Mouse (Mus musculus): ENCODE results near the gene Tmem205. TPM values are rescaled to one million over a fixed set of nuclear protein-coding genes. Genes with fewer than 3 reads are reported as not detected.

Tmem205 gene
- polyA plus RNA-seq, 1 experiment, result not detected

- Histone ChIP-seq H3K4me3 (ENCODE audit: insufficient read depth, low read depth, low read length) (peak overlapping the region; percentile 59; the same call in 1 of the 2 replicates), H3K4me1 (ENCODE audit: control insufficient read depth, insufficient read depth, low read length) (peaks cover 11% of the 10 kb centered on the region), H3K27ac (ENCODE audit: insufficient read depth, low read depth, low read length) (no peak overlapping the region)
- TF ChIP-seq POLR2A (IDR thresholded peaks at IDR 0.05; ENCODE audit: insufficient read depth, low read depth, low read length), result no peak
- no peak for TF ChIP-seq CTCF (IDR thresholded peaks at IDR 0.05; ENCODE audit: insufficient read depth, low read depth, low read length)
- 70% methylated on average over 3 of the region's 3 CpGs for WGBS
Observed at GRCm38 (mm10) chr9:21916851-21917492, 10.4 kb downstream of the Tmem205 start.

DNA sequence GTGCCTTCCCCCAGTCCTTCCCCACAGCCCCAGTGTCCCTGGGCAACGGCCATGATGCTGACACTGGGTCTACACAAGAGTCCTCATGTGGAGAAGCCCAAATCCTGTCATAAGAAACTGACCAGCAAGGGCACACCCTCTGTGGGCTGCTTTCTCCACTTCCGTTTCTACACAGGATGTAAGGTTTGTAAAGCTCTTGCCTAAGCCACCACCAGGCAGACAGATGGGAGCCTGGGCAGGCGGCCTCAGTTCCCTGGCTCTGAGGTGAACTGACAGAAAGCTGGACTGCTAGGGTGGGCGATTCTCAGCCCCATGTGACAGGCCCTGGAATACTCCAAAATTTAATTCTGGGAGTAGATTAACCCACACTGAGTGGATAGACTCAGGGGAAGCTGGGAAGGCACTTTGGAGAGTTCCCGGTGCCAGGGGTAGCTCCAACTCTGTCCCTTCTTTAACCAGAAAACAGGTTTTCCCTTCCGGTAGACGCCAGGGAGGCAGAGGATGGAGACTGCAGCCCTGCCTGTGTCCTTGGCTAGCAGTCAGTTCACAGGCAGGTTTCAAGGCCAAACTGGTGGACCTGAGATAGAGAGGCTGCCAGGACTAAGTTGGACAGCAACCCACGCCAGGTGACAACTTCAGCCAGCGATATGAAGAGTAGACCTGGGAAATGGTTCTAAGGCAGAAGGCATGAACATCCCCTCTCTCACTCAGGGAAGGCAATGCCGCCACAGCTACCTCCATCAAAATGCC is 17.7 kb downstream of the Tmem205 start:
- no peak for TF ChIP-seq CTCF (IDR thresholded peaks at IDR 0.05; ENCODE audit: insufficient read depth, low read depth, low read length)
- TF ChIP-seq POLR2A (IDR thresholded peaks at IDR 0.05; ENCODE audit: insufficient read depth, low read depth, low read length), result no peak
- Histone ChIP-seq H3K27ac (ENCODE audit: insufficient read depth, low read depth, low read length) (no peak overlapping the region), H3K4me1 (ENCODE audit: control insufficient read depth, insufficient read depth, low read length) (no peaks in the 10 kb centered on the region), H3K4me3 (ENCODE audit: insufficient read depth, low read depth, low read length) (no peak overlapping the region)
- WGBS, result 80% methylated on average over 10 of the region's 10 CpGs

DNA sequence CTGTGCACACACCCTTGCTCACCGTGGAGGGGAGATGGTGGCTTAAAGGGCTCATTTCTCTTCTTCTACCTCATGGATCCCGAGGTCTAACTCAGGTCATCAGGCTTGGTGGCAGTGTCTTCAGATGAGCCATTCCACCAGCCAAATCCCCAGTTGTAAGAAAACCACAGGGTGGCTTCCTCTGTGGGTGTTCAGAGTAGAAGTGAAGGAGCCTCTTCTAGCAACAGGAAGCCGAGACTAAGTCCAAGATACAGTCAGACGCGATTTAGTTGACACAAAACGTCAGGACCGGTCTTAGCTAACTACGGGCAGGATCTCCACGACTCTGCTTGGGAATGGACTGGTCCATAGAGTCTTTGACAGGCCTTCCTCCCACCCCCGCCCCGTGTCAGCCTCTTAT is 19.1 kb downstream of the Tmem205 start:
- H3K4me3 ChIP-seq (ENCODE audit: insufficient read depth, low read depth, low read length), result no peak overlapping the region
- no peaks in the 10 kb centered on the region for H3K4me1 ChIP-seq (ENCODE audit: control insufficient read depth, insufficient read depth, low read length)
- WGBS, result 79% methylated on average over 11 of the region's 11 CpGs
- TF ChIP-seq POLR2A (IDR thresholded peaks at IDR 0.05; ENCODE audit: insufficient read depth, low read depth, low read length) (no peak), CTCF (IDR thresholded peaks at IDR 0.05; ENCODE audit: insufficient read depth, low read depth, low read length) (no peak)
- H3K27ac ChIP-seq (ENCODE audit: insufficient read depth, low read depth, low read length), result no peak overlapping the region

DNA sequence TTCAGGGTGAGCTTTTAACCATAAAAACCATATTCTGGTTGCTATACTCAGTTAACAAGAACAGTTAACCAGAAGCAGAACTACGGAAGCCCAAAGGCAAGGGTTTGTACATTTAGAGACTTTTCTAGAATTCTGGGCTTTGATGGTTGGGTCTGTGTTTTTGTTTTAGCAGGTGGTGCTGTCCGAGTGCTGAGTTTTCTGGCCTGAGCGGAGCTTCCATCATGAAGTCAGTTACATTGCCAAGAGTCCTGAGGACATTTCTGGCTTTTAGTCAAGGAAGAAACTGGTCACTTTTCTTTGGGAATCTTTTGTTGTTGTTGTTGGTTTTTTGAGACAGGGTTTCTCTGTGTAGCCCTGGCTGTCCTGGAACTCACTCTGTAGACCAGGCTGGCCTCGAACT is 23.3 kb downstream of the Tmem205 start:
- H3K4me3 ChIP-seq (ENCODE audit: insufficient read depth, low read depth, low read length), result no peak overlapping the region
- WGBS, result 87% methylated on average over 4 of the region's 4 CpGs
- H3K4me1 ChIP-seq (ENCODE audit: control insufficient read depth, insufficient read depth, low read length), result peaks cover 2% of the 10 kb centered on the region
- H3K27ac ChIP-seq (ENCODE audit: insufficient read depth, low read depth, low read length), result no peak overlapping the region
- TF ChIP-seq CTCF (IDR thresholded peaks at IDR 0.05; ENCODE audit: insufficient read depth, low read depth, low read length) (no peak), POLR2A (IDR thresholded peaks at IDR 0.05; ENCODE audit: insufficient read depth, low read depth, low read length) (no peak)

- TF ChIP-seq CTCF (IDR thresholded peaks at IDR 0.05; ENCODE audit: insufficient read depth, low read depth, low read length), result no peak
- TF ChIP-seq POLR2A (IDR thresholded peaks at IDR 0.05; ENCODE audit: insufficient read depth, low read depth, low read length), result no peak
- Histone ChIP-seq H3K27ac (ENCODE audit: insufficient read depth, low read depth, low read length) (no peak overlapping the region), H3K4me1 (ENCODE audit: control insufficient read depth, insufficient read depth, low read length) (peaks cover 2% of the 10 kb centered on the region), H3K4me3 (ENCODE audit: insufficient read depth, low read depth, low read length) (peak overlapping the region; percentile 19)
- WGBS, result 12% methylated on average over 10 of the region's 10 CpGs
Observed at GRCm38 (mm10) chr9:21901223-21901820, 26.0 kb downstream of the Tmem205 start.

GRCm38 (mm10) chr9:21889229-21889628 is 38.1 kb downstream of the Tmem205 start:
- no peak for TF ChIP-seq CTCF (IDR thresholded peaks at IDR 0.05; ENCODE audit: insufficient read depth, low read depth, low read length)
- TF ChIP-seq POLR2A (IDR thresholded peaks at IDR 0.05; ENCODE audit: insufficient read depth, low read depth, low read length), result no peak
- H3K4me1 ChIP-seq (ENCODE audit: control insufficient read depth, insufficient read depth, low read length), result no peaks in the 10 kb centered on the region
- no peak overlapping the region for H3K27ac ChIP-seq (ENCODE audit: insufficient read depth, low read depth, low read length)
- WGBS, result 68% methylated on average over 3 of the region's 3 CpGs
- H3K4me3 ChIP-seq (ENCODE audit: insufficient read depth, low read depth, low read length), result no peak overlapping the region

DNA sequence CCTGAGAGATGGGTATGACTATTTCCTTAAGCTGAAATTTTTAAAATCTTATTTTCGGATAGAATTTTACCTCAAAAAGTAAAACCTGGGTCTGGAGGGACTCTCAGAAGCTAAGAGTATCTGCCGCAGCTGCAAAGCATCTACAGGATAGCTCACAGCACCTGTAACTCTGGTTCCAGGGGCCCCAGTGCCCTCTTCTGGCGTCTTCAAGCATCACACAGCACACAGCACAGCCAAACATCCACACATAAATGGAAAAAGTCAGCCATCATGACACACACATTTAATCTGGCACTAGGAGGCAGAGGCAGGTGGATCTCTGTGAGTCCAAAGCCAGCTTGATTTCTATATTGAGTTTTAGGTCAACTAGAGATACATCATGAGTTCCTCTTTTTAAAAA is 50.8 kb downstream of the Tmem205 start:
- no peak for TF ChIP-seq CTCF (IDR thresholded peaks at IDR 0.05; ENCODE audit: insufficient read depth, low read depth, low read length)
- no peak for TF ChIP-seq POLR2A (IDR thresholded peaks at IDR 0.05; ENCODE audit: insufficient read depth, low read depth, low read length)
- H3K4me1 ChIP-seq (ENCODE audit: control insufficient read depth, insufficient read depth, low read length), result no peaks in the 10 kb centered on the region
- WGBS, result 62% methylated on average over 3 of the region's 3 CpGs
- H3K4me3 ChIP-seq (ENCODE audit: insufficient read depth, low read depth, low read length), result no peak overlapping the region
- H3K27ac ChIP-seq (ENCODE audit: insufficient read depth, low read depth, low read length), result no peak overlapping the region

- TF ChIP-seq CTCF (IDR thresholded peaks at IDR 0.05; ENCODE audit: insufficient read depth, low read depth, low read length), result no peak
- no peak for TF ChIP-seq POLR2A (IDR thresholded peaks at IDR 0.05; ENCODE audit: insufficient read depth, low read depth, low read length)
- WGBS, result 57% methylated on average over 4 of the region's 4 CpGs
- H3K4me3 ChIP-seq (ENCODE audit: insufficient read depth, low read depth, low read length), result no peak overlapping the region
- H3K4me1 ChIP-seq (ENCODE audit: control insufficient read depth, insufficient read depth, low read length), result no peaks in the 10 kb centered on the region
- no peak overlapping the region for H3K27ac ChIP-seq (ENCODE audit: insufficient read depth, low read depth, low read length)
Observed at GRCm38 (mm10) chr9:21872204-21872603, 55.2 kb downstream of the Tmem205 start.

Other genes with a start within 250 kb of the Tmem205 start
- gene Ldlr, start 204.1 kb downstream of the Tmem205 start, polyA plus RNA-seq (2012; ENCODE audit: insufficient read depth, insufficient read length, low replicate concordance, missing spikeins), result not detected in 2 replicates
- not detected in 2 replicates for gene Spc24, start 167.3 kb downstream of the Tmem205 start, polyA plus RNA-seq (2012; ENCODE audit: insufficient read depth, insufficient read length, low replicate concordance, missing spikeins)
- not detected in 2 replicates for gene Kank2, start 128.8 kb downstream of the Tmem205 start, polyA plus RNA-seq (2012; ENCODE audit: insufficient read depth, insufficient read length, low replicate concordance, missing spikeins)
- not detected in 2 replicates for gene Angptl8, start 92.0 kb downstream of the Tmem205 start, polyA plus RNA-seq (2012; ENCODE audit: insufficient read depth, insufficient read length, low replicate concordance, missing spikeins)
- gene Dock6, start 74.9 kb downstream of the Tmem205 start, polyA plus RNA-seq (2012; ENCODE audit: insufficient read depth, insufficient read length, low replicate concordance, missing spikeins), result not detected in 2 replicates
- not detected in 2 replicates for gene Rab3d, start 9.4 kb downstream of the Tmem205 start, polyA plus RNA-seq (2012; ENCODE audit: insufficient read depth, insufficient read length, low replicate concordance, missing spikeins)
- not detected in 2 replicates for gene Ccdc159, start 85 bp downstream of the Tmem205 start, polyA plus RNA-seq (2012; ENCODE audit: insufficient read depth, insufficient read length, low replicate concordance, missing spikeins)
- gene Plppr2, start 9.5 kb upstream of the Tmem205 start, polyA plus RNA-seq (2012; ENCODE audit: insufficient read depth, insufficient read length, low replicate concordance, missing spikeins), result not detected in 2 replicates
- not detected in 2 replicates for gene Swsap1, start 28.2 kb upstream of the Tmem205 start, polyA plus RNA-seq (2012; ENCODE audit: insufficient read depth, insufficient read length, low replicate concordance, missing spikeins)
- gene Epor, start 36.0 kb upstream of the Tmem205 start, polyA plus RNA-seq (2012; ENCODE audit: insufficient read depth, insufficient read length, low replicate concordance, missing spikeins), result not detected in 2 replicates
- gene Rgl3, start 61.9 kb upstream of the Tmem205 start, polyA plus RNA-seq (2012; ENCODE audit: insufficient read depth, insufficient read length, low replicate concordance, missing spikeins), result not detected in 2 replicates
- gene Ccdc151, start 75.1 kb upstream of the Tmem205 start, polyA plus RNA-seq (2012; ENCODE audit: insufficient read depth, insufficient read length, low replicate concordance, missing spikeins), result not detected in 2 replicates
- not detected in 2 replicates for gene Prkcsh, start 75.2 kb upstream of the Tmem205 start, polyA plus RNA-seq (2012; ENCODE audit: insufficient read depth, insufficient read length, low replicate concordance, missing spikeins)
- not detected in 2 replicates for gene Elavl3, start 124.5 kb upstream of the Tmem205 start, polyA plus RNA-seq (2012; ENCODE audit: insufficient read depth, insufficient read length, low replicate concordance, missing spikeins)
- gene Gm49318, start 143.7 kb upstream of the Tmem205 start, polyA plus RNA-seq (2012; ENCODE audit: insufficient read depth, insufficient read length, low replicate concordance, missing spikeins), result not detected in 2 replicates
- gene Zfp653, start 143.8 kb upstream of the Tmem205 start, polyA plus RNA-seq (2012; ENCODE audit: insufficient read depth, insufficient read length, low replicate concordance, missing spikeins), result not detected in 2 replicates
- not detected in 2 replicates for gene Ecsit, start 157.9 kb upstream of the Tmem205 start, polyA plus RNA-seq (2012; ENCODE audit: insufficient read depth, insufficient read length, low replicate concordance, missing spikeins)
- gene Cnn1, start 171.7 kb upstream of the Tmem205 start, polyA plus RNA-seq (2012; ENCODE audit: insufficient read depth, insufficient read length, low replicate concordance, missing spikeins), result not detected in 2 replicates
- not detected in 2 replicates for gene Elof1, start 189.6 kb upstream of the Tmem205 start, polyA plus RNA-seq (2012; ENCODE audit: insufficient read depth, insufficient read length, low replicate concordance, missing spikeins)
- gene Acp5, start 208.2 kb upstream of the Tmem205 start, polyA plus RNA-seq (2012; ENCODE audit: insufficient read depth, insufficient read length, low replicate concordance, missing spikeins), result not detected in 2 replicates
- gene Pigyl, start 229.3 kb upstream of the Tmem205 start, polyA plus RNA-seq (2012; ENCODE audit: insufficient read depth, insufficient read length, low replicate concordance, missing spikeins), result not detected in 2 replicates